Mouse (Mus musculus): ENCODE data around the gene Iffo2. TPM values are rescaled to one million over a fixed set of nuclear protein-coding genes. Genes with fewer than 3 reads are reported as not detected.
A peak's percentile ranks its signal among the peaks of the same experiment; 100 is the strongest.

Iffo2 gene
- polyA plus RNA-seq, 1 experiment from 2014 or later: 5.3 TPM

GRCm38 (mm10) chr4:139638356-139638755 lies 108.0 kb downstream of the Iffo2 start:
- peaks cover 43% of the 10 kb centered on the region for H3K4me1 ChIP-seq (replicated peaks)
- H3K9ac ChIP-seq: no peak overlapping the region
- H3K4me2 ChIP-seq: no peak overlapping the region
- WGBS: 88% methylated on average over 16 of the region's 16 CpGs
- no peak overlapping the region for H3K4me3 ChIP-seq
- no peak for ATAC-seq (ENCODE audit: low read depth)
- peaks cover 25% of the 10 kb centered on the region for H3K27me3 ChIP-seq
- H3K27ac ChIP-seq (replicated peaks): no peak overlapping the region
- no peaks in the 10 kb centered on the region for H3K9me3 ChIP-seq
- H3K36me3 ChIP-seq: peaks cover 29% of the 10 kb centered on the region

GRCm38 (mm10) chr4:139639801-139640200 lies 109.5 kb downstream of the Iffo2 start:
- peak; percentile 8; the same call in 1 of the 2 replicates for ATAC-seq (ENCODE audit: low read depth)
- peaks cover 31% of the 10 kb centered on the region for H3K36me3 ChIP-seq
- 4% methylated on average over 12 of the region's 12 CpGs for WGBS
- peak overlapping the region; percentile 64 for H3K27ac ChIP-seq (replicated peaks)
- H3K9me3 ChIP-seq: no peaks in the 10 kb centered on the region
- H3K27me3 ChIP-seq: peaks cover 30% of the 10 kb centered on the region
- no peak overlapping the region for H3K4me3 ChIP-seq
- no peak overlapping the region for H3K4me2 ChIP-seq
- H3K4me1 ChIP-seq (replicated peaks): peaks cover 43% of the 10 kb centered on the region
- peak overlapping the region; percentile 38 for H3K9ac ChIP-seq

GRCm38 (mm10) chr4:139640333-139640732 lies 110.0 kb downstream of the Iffo2 start:
- H3K4me2 ChIP-seq: no peak overlapping the region
- peaks cover 34% of the 10 kb centered on the region for H3K36me3 ChIP-seq
- no peak overlapping the region for H3K4me3 ChIP-seq
- ATAC-seq (ENCODE audit: low read depth): no peak
- 38% methylated on average over 12 of the region's 12 CpGs for WGBS
- H3K27me3 ChIP-seq: peaks cover 30% of the 10 kb centered on the region
- H3K9me3 ChIP-seq: no peaks in the 10 kb centered on the region
- peak overlapping the region; percentile 64; the same call in 1 of the 2 replicates for H3K27ac ChIP-seq (replicated peaks)
- peaks cover 43% of the 10 kb centered on the region for H3K4me1 ChIP-seq (replicated peaks)
- H3K9ac ChIP-seq: peak overlapping the region; percentile 38

GRCm38 (mm10) chr4:139640775-139641174 lies 110.4 kb downstream of the Iffo2 start:
- no peak overlapping the region for H3K27ac ChIP-seq (replicated peaks)
- no peak overlapping the region for H3K9ac ChIP-seq
- peaks cover 34% of the 10 kb centered on the region for H3K36me3 ChIP-seq
- peaks cover 41% of the 10 kb centered on the region for H3K4me1 ChIP-seq (replicated peaks)
- H3K4me2 ChIP-seq: no peak overlapping the region
- H3K27me3 ChIP-seq: peaks cover 30% of the 10 kb centered on the region
- no peak overlapping the region for H3K4me3 ChIP-seq
- 33% methylated on average over 6 of the region's 6 CpGs for WGBS
- H3K9me3 ChIP-seq: no peaks in the 10 kb centered on the region
- no peak for ATAC-seq (ENCODE audit: low read depth)

GRCm38 (mm10) chr4:139641829-139642425 lies 111.6 kb downstream of the Iffo2 start:
- no peak overlapping the region for H3K27ac ChIP-seq (replicated peaks)
- H3K9me3 ChIP-seq: no peaks in the 10 kb centered on the region
- H3K4me3 ChIP-seq: peak overlapping the region; percentile 20
- H3K27me3 ChIP-seq: peaks cover 30% of the 10 kb centered on the region
- peaks cover 37% of the 10 kb centered on the region for H3K36me3 ChIP-seq
- H3K4me1 ChIP-seq (replicated peaks): peaks cover 37% of the 10 kb centered on the region
- peak overlapping the region; percentile 50 for H3K9ac ChIP-seq
- 3% methylated on average over 30 of the region's 30 CpGs for WGBS
- peak overlapping the region; percentile 46 for H3K4me2 ChIP-seq
- no peak for ATAC-seq (ENCODE audit: low read depth)

GRCm38 (mm10) chr4:139643972-139644371 lies 113.6 kb downstream of the Iffo2 start:
- Histone ChIP-seq H3K4me3 (no peak overlapping the region), H3K9me3 (no peaks in the 10 kb centered on the region), H3K27ac (replicated peaks) (no peak overlapping the region), H3K27me3 (peaks cover 30% of the 10 kb centered on the region), H3K4me2 (no peak overlapping the region), H3K4me1 (replicated peaks) (peaks cover 37% of the 10 kb centered on the region), H3K36me3 (peaks cover 33% of the 10 kb centered on the region), H3K9ac (no peak overlapping the region)
- peak; percentile 9; the same call in 1 of the 2 replicates for ATAC-seq (ENCODE audit: low read depth)
- WGBS: 14% methylated on average over 9 of the region's 9 CpGs

GRCm38 (mm10) chr4:139646916-139647315 lies 116.6 kb downstream of the Iffo2 start:
- 84% methylated on average over 7 of the region's 7 CpGs for WGBS
- H3K4me1 ChIP-seq (replicated peaks): peaks cover 17% of the 10 kb centered on the region
- ATAC-seq (ENCODE audit: low read depth): no peak

GRCm38 (mm10) chr4:139650086-139650743 lies 119.9 kb downstream of the Iffo2 start:
- Histone ChIP-seq H3K9me3 (no peaks in the 10 kb centered on the region), H3K36me3 (peaks cover 23% of the 10 kb centered on the region), H3K4me3 (no peak overlapping the region), H3K27me3 (no peaks in the 10 kb centered on the region), H3K27ac (replicated peaks) (no peak overlapping the region), H3K4me2 (no peak overlapping the region), H3K4me1 (replicated peaks) (peaks cover 9% of the 10 kb centered on the region; the same call in 1 of the 2 replicates), H3K9ac (no peak overlapping the region)
- ATAC-seq (ENCODE audit: low read depth): no peak
- WGBS: 52% methylated on average over 15 of the region's 15 CpGs

More at GRCm38 (mm10) chr4:139646916-139647315, 116.6 kb downstream of the Iffo2 start:
- H3K27ac ChIP-seq (replicated peaks): no peak overlapping the region
- H3K27me3 ChIP-seq: peaks cover 20% of the 10 kb centered on the region
- no peak overlapping the region for H3K9ac ChIP-seq
- H3K9me3 ChIP-seq: no peaks in the 10 kb centered on the region
- no peak overlapping the region for H3K4me3 ChIP-seq
- H3K36me3 ChIP-seq: peaks cover 34% of the 10 kb centered on the region
- no peak overlapping the region for H3K4me2 ChIP-seq

GRCm38 (mm10) chr4:139650907-139651306 lies 120.6 kb downstream of the Iffo2 start:
- ATAC-seq (ENCODE audit: low read depth): no peak
- 38% methylated on average over 11 of the region's 11 CpGs for WGBS
- no peak overlapping the region for H3K4me2 ChIP-seq
- no peak overlapping the region for H3K4me3 ChIP-seq
- 0 out of 2 replicates have a peak overlapping the region, but pooled peaks have one; percentile 12 for H3K9ac ChIP-seq
- H3K4me1 ChIP-seq (replicated peaks): peaks cover 9% of the 10 kb centered on the region; the same call in 1 of the 2 replicates
- H3K9me3 ChIP-seq: no peaks in the 10 kb centered on the region
- H3K27ac ChIP-seq (replicated peaks): no peak overlapping the region
- H3K36me3 ChIP-seq: peaks cover 18% of the 10 kb centered on the region
- H3K27me3 ChIP-seq: no peaks in the 10 kb centered on the region

- Histone ChIP-seq H3K9me3 (no peaks in the 10 kb centered on the region), H3K27ac (replicated peaks) (no peak within 1 kb of the TSS), H3K36me3 (peaks cover 9% of the 10 kb centered on the region; the same call in 1 of the 2 replicates), H3K9ac (no peak within 1 kb of the TSS), H3K27me3 (no peaks in the 10 kb centered on the region), H3K4me2 (no peak within 1 kb of the TSS), H3K4me1 (replicated peaks) (peaks cover 9% of the 10 kb centered on the region; the same call in 1 of the 2 replicates), H3K4me3 (no peak within 1 kb of the TSS)
- WGBS: 79% methylated on average over 8 of the region's 8 CpGs
- ATAC-seq (ENCODE audit: low read depth): no peak
Measured at GRCm38 (mm10) chr4:139653238-139653637, 122.9 kb downstream of the Iffo2 start, which contains the start of gene Tas1r2. Gene Tas1r2, plus strand, starts transcription at chr4:139653538.

- peaks cover 5% of the 10 kb centered on the region; the same call in 1 of the 2 replicates for H3K9me3 ChIP-seq
- ATAC-seq (ENCODE audit: low read depth): no peak
- no peak overlapping the region for H3K4me2 ChIP-seq
- H3K4me3 ChIP-seq: no peak overlapping the region
- H3K4me1 ChIP-seq (replicated peaks): no peaks in the 10 kb centered on the region
- no peaks in the 10 kb centered on the region for H3K36me3 ChIP-seq
- WGBS: 90% methylated on average over 14 of the region's 14 CpGs
- H3K9ac ChIP-seq: no peak overlapping the region
- no peak overlapping the region for H3K27ac ChIP-seq (replicated peaks)
- H3K27me3 ChIP-seq: no peaks in the 10 kb centered on the region
Measured at GRCm38 (mm10) chr4:139661897-139662296, 131.5 kb downstream of the Iffo2 start.

- H3K9me3 ChIP-seq: no peaks in the 10 kb centered on the region
- no peak overlapping the region for H3K27ac ChIP-seq (replicated peaks)
- no peak for ATAC-seq (ENCODE audit: low read depth)
- no peaks in the 10 kb centered on the region for H3K4me1 ChIP-seq (replicated peaks)
- H3K9ac ChIP-seq: no peak overlapping the region
- H3K27me3 ChIP-seq: no peaks in the 10 kb centered on the region
- no peak overlapping the region for H3K4me2 ChIP-seq
- WGBS: 33% methylated on average over 6 of the region's 6 CpGs
- no peak overlapping the region for H3K4me3 ChIP-seq
- no peaks in the 10 kb centered on the region for H3K36me3 ChIP-seq
Measured at GRCm38 (mm10) chr4:139667632-139668031, 137.3 kb downstream of the Iffo2 start.
